Mouse (Mus musculus) induced T-regulatory cell, adult 2 months (primary cell): ENCODE results near the gene Ehd1.

Experiments used
- DNase-seq: peaks from one replicate; pipeline ENCODE4 v3.0.0-alpha.2; 2012; ENCODE audit warnings: low read depth

Ehd1 gene

DNA sequence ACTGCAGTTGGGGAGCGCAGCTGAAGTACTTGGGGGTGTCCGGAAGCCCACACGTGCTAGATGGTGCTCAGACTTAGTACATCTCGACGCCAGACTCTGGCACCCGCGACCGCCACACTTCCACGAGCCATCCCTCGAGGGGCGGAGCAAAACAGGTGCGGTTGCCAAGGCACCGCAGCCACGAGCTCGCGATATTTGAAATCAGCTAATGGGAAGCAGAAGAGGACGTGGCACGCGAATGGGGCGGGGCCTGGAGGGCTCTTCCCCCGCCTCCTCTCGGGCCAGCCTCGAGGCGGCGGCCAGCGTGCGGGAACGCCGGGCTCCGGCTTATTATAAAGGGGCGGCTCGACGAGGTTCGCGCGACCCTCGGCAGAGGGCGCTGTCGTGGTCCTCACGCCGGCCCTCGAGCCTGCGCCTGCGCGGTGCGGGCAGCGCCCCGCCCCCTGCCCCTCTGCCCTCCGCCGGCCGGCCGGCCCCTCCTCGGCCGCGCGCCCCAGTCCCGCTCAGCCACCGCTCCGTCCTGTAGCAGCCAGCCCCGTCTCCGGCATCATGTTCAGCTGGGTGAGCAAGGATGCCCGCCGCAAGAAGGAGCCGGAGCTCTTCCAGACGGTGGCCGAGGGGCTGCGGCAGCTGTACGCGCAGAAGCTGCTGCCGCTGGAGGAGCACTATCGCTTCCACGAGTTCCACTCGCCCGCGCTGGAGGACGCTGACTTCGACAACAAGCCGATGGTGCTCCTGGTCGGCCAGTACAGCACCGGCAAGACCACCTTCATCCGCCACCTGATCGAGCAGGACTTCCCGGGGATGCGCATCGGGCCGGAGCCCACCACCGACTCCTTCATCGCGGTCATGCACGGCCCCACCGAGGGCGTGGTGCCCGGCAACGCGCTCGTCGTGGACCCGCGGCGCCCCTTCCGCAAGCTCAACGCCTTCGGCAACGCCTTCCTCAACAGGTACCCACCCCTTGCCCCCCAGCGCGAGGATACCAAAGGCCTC lies at the start of gene Ehd1:
Ehd1 (plus strand) TSS at position 300 of the 996 bp plus-strand sequence.
- peak; percentile 99 for DNase-seq

DNA sequence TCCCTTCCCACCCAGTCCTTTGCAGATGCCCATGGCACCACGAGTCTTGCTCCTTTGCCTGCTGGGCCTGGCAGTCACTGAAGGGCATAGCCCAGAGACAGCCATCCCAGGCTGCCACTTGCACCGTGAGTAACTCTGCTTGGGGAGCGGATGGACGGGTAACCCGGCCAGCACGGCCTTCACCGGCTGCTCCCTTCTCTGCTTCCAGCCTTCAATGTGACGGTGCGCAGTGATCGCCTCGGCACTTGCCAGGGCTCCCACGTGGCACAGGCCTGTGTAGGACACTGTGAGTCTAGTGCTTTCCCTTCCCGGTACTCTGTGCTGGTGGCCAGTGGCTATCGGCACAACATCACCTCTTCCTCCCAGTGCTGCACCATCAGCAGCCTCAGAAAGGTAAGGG lies 49.8 kb upstream of the Ehd1 start:
- no peak for DNase-seq

DNA sequence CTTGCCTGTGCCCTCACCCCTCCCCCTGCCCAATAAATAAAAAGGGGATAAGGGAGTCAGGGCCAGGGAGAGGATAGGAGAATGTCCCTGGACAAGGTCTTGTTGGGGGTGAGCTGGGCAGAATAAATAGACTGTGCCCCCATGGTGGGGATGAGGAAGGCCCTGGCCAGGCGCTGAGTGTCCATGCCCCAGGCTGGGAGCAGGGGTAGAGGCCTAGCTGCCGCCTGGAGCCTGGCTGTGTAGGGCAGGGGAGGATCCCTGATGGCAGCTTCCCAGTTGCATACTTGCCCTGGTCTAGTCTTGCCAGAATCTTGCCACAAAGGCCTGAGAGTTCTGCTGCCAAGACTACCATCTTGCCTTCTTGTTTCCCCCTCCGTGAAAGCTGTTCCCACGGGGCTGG lies 48.7 kb upstream of the Ehd1 start:
- no peak for DNase-seq

DNA sequence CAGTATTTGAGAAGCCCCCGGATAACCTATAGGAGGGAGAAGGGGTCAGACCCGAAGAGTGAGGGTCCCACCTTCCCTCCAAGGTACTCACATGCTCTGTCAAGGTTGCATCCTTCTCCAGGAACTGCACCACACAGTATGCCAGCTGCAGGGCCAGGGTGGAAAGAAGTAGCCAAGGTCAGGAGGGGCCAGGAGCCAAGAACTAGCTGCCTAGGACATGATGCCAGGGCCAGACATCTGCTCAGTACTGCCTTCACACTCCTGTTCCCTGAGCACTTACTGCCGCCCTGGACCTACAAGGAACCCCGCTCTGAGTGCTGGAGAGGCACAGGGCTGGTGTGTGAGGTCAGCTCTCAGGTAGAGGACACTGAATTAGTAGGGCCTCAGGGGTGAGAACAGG lies 46.1 kb upstream of the Ehd1 start:
- no peak for DNase-seq

DNA sequence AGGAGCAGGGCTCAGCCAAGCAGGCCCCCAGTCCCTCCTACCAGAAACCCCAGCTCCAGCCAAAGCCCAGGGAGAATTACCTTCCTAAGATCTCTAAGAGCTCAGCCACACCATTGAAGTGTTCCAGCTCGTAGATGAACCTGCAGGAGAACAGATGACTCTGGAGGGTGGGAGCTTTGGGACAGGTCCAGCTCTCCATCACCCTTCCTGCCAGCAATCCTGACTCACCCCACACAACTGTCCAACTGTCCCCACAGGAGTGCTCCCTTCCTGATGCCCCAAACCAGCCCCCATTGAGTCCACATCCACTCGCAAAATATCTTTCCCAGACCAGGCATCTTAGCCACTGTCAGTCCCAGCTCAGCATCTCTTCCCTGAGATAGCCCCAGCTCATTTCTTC lies 45.5 kb upstream of the Ehd1 start:
- no peak for DNase-seq

DNA sequence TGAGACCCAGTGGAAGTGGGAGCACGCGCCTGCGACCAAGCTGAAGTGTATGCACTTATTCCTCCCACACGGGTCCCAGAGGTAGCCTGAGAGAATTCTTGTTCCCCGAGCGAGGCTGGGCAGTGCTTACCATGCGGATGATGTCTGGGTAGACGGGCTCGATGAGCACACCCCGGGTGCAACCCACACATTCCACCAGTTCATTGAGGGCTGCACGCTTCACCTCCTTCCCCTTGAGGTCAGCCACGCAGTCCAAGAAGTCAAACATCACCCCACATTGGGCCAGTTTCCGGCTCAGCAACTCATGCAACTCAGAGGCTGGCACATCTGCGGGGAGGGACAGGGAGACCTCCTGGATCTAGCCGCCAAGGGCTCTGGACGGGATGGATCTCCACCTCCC lies 42.9 kb upstream of the Ehd1 start:
- no peak for DNase-seq

DNA sequence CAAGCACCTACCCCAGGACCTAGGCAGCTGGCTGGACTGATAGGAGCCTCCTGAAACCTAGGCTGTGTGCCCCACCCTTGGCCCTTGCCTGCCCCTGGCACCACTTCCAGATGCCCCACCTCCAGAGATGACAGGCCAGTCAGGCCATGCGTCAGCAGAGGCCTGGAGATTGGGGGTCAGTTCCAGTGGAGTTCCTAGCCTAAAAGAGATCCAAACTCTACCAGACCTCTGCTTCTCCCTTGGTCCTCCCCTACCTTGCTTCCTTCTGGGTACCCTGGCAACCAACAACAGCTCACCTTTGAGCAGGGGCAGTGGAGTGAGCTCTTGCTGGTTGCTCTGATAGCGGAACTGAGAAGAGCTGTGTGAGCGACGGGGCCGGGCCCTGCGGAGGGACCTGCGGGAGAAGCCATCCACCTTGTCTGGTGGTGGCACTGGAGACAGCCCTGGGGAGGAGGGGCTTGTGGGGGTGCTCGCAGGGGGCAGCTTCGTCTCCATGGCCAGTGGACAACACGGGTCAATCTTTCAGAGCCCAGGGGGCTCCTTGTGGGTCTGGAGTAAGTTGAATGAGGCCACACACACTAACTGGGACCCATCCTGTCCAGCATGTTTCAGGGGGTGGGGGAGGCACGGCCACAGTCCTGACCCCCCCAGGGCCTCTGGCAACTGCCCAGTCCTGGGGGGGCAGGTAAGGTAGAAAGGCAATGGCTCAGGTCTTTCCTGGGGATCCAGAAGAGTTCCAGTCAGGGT lies 42.0 kb upstream of the Ehd1 start:
- DNase-seq: no peak

DNA sequence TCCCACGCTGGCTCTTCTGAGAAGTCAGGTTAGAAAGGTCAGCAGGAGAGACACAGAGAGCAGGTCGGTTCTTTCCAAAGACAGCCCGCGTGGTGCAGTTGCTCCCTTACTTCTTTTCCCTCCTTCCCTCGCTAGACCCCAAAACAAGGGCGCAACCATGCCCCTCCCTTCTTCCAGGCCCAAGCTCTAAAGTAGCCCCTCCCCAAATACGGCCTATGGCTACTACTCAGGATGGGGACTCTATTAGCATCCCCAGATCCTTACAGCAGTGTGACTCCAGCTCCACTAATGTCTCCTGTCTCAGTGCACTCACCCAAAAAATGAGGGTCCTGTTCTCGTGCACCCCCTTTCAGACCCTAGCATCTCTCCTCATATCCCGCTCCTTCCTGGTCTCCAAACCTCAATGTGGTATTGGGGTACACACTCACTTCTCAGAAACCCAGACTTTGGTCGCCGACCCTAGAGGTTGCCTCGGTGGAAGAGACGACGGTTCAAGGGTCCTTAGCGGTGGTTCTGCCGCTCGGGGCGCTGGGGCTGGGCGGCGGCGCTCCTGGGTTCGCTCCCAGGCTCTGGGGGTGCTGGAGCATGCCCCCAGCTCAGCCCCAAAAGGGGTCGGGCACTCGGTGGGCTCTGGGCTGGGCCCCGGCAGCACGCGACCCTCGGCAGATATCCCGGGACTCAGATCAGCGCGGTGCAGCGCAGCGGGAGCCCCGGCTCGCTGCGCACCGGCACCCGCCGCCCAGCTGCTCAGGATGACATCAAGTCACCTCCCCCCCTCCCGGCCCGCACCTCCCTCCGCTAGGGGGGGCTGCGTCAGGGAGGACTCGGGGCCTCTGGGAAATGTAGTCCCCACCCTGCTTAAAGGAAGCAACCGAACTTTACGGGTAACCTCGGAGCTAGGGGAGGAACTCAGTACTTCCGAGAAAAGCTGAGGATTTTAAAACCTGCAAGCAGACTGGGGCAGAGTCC lies 41.2 kb upstream of the Ehd1 start, which contains the start of gene Ppp2r5b:
Ppp2r5b (minus strand) TSS at position 789 of the 969 bp plus-strand sequence.
- DNase-seq: peak; percentile 98

DNA sequence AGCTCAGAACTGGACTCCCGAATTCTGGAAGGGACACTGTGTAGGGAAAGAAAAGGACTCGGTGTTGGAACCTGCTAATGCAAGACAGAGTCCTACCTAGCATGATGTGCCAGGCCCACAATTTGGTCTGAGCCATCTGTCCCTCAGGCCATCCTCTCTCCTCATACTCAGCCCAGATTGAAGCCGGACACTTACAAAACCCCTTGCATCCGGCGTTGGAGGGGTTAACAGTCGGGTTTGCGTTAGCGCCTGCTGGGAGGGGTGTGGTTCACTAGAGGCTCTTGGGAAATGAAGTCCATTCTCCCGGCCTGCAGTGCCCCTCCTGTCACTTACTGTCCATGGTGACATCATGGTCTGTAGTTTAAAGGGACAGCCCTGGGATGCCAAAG lies 40.5 kb upstream of the Ehd1 start:
- peak; percentile 91 for DNase-seq

DNA sequence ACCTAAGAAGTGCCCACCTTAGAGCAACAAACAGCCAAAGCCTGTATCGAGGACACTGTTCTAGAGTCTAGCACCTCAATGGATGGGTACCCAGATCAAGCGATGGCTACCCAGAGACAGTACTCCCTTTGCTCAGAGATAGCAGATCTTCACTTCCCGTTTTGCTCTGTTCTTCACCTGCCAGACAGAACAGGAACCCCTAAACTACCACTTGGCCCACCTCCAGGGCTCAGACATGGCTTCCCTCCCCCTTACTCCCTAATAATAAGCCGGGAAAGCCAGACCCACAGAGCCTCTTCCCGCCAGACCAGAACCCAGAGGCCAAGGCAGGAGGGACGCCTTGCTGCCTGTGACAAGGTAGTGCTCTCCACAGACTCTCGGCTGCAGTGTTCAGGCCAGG lies 39.7 kb upstream of the Ehd1 start:
- no peak for DNase-seq

DNA sequence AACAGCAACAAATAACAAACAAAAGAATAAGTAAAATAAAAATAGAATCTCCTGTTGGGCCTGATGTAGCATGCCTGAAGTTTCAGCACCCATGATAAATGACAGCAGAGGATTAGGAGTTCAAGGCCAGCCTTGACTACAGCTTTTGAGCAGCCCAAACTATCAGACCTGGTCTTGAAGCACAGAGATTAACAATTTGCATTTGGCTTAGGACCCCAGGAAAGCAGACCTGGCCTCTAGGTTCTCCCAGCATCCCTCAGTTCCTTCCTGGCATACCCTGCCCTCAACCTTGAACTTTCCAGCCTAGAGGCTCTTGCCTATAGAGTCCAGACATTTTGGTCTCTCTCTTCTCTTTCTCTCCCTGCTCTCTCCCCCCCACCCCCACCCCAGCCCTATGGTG lies 37.8 kb upstream of the Ehd1 start:
- no peak for DNase-seq

DNA sequence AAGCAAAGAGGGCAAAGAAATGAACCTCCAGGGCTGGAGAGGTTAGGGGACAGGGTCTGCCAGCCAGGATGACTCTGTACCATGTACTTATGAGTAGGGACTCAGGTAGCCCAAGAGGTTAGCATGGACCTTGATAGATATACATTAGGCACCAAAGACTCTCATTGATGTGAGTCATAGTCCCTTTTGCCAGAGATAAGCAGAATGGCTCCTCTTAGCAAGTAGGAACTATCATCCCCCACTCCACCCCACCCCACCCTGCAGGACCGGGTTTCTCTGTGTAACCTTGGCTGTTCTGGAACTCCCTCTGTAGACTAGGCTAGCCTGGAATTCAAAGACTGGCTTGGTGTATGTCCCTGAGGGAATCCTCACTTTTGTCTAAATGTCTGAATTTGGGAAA lies 36.4 kb upstream of the Ehd1 start:
- no peak for DNase-seq

DNA sequence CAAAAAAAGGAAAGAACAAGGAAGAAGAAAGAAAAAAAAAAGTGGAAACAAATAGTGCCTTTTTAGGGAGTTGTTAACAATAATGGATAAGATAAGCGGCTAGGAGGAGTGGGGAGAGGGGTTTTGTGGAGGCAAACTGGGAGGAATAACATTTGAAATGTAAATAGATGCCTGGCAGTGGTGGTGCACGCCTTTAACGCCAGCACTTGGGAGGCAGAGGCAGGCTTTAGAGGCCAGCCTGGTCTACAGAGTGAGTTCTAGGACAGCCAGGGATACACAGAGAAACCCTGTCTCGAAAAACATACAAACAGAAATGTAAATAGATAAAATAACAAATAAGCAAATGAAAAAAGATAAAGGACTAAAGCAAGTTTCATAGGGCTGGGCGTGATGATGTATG lies 35.8 kb upstream of the Ehd1 start:
- no peak for DNase-seq

DNA sequence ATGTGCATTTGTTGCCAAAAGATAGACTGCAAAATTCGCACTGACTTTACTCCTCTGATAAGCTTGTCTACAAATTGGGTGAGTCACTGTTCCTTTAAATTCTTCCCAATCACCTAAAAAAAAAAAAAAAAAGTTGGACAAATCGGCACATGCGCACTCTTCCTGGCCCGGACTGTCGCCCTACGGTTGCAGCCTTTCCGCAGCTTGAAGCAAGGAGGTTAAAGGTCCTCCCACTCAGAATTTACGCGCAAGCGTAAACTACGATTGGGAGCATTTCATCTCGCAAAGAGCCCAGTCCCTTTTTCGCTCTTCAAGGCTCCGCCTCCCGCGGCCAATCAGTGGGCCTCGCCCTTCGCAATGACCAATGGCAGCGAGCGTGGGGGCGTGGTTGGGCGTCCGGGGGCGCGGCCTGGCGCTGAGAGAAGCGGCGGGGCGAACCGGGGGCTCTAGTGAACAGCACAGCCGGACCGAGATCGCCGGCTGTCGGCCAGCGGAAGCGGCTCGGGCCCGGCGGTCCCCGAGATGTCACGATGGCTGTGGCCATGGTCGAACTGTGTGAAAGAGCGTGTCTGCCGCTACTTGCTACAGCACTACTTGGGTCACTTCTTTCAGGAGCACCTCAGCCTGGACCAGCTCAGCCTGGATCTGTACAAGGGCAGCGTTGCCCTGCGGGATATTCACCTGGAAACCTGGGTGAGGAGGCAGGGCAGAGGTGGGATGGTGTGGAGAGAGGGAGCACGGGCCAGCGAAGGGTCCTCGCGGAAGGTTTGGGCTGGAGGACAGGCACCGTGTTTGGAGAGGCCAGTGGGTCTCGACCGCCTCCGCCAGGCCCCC lies 35.0 kb upstream of the Ehd1 start, which contains the start of gene Atg2a:
Atg2a (plus strand) TSS at position 395 of the 834 bp plus-strand sequence.
- DNase-seq: peak; percentile 99

DNA sequence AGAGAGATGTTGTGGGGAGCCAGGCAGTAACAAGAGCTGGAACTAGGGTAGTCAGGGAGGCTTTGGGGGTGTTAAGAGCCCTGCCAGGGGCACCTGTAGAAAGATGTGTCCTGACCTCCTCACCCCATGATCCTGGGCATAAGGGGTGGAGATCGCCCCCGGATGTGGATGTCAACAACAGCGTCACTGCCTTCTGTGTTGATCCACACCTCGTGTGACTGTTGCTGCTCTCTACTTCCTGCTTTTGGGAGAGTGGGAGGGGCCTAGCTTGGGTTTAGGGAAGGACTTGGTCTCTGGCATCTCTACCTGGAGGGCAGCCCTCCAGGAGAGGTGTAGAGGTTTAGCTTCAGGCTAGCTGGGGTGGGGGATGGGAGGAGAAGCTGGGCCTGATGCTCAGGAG lies 34.2 kb upstream of the Ehd1 start:
- DNase-seq: peak; percentile 93

DNA sequence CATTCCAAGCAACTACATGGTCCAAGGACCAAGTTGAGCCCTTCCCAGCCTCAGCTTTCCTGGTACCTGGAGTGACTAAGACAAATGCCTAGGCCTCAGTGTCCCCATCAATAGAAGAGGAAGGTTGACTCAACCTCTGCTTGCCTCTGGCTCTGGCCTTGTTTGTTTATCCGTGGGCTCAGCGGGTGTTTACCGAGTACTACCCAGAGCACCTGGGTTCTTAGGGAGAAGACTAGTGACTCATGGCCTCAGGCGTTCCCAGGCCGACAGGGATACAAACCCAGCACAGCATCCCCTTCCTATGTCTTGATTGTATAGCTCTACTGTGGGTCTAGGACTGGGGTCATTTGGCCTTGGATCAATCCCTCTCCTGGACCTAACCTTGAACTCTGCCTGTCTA lies 33.3 kb upstream of the Ehd1 start:
- no peak for DNase-seq

DNA sequence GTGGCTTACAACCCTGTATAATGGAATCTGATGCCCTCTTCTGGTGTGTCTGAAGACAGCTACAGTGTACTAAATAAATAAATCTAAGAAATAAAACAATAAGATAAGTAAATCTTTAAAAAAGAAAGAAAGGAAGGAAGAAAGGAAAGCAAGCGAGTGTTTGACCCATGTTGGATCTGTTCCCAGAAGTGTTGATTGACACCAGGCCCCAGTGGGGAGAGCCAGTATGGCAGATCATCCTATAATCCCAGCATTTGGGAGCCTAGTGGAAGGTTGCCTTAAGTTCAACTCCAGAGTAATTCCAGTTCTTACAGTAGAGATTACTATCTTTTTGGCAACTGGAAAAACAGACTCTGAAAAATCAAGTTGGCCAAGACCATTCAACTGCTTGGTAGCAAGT lies 30.7 kb upstream of the Ehd1 start:
- no peak for DNase-seq

DNA sequence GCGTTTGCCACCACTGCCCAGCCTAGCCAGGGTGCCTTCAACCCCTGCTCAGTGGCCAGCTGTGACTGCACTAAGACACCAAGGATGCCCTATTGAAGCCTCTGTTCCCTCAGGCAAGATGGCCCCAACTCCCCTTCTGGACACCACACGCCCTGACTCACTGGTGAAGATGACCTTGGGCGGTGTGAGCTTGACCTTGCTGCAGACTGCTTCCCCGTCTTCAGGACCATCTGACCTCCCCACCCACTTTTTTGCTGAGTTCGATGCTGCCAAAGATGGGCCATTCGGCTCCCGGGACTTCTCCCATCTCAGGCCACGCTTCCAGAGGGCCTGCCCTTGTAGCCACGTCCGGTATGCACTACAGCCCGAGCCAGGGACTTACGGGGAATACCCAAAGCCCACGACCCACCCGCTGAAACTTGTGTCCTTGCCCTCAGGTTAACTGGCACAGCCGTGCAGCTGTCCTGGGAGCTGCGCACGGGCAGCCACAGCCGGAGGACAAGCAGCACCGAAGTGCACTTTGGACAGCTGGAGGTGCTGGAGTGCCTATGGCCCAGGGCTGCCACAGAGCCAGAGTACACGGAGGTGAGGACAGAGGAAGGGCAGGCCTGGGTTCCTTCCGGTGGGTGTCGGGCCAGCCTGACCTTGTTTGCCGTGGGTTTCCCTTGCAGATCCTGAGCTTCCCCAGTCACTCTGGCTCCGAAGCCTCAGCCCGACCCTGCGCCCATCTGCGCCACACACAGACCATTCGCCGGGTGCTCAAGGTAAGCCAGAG lies 28.8 kb upstream of the Ehd1 start:
- DNase-seq: no peak

DNA sequence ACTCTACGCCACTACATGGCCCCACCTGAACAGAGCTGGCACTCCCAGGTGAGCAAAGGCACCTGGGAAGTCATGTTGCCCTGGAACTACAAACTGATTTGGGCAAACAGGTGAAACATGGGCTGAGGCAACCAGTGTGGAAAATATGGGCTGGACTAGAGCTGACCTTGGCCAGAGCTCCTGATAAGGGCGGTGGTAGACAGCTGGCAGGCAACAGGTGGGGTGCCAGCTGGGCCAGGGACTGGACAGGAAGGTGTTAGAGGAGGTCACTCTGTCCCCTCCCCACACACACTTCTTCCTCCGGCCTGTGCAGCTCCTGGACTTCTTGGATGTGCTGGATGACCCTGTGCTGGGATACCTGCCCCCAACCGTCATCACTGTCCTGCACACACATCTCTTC lies 23.5 kb upstream of the Ehd1 start:
- no peak for DNase-seq

DNA sequence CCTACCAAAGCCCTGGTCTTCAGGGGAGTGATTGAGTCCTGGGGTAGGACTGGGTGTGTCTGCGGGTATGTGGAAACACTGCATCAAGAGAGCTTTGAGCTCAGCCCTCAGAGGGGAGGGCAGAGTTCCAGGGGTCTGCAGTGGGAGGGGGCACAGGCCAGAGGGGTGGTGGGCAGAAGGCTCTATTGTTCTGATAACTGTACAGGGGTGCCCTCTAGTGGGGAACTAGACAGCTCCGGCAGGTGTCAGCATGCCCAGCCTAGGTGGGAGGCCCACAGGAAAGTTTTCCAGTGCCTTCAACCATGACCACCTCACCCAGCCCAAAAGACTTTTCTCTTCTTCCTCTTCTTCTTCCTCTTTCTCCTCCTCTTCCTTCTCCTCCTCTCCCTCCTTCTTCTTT lies 16.1 kb upstream of the Ehd1 start:
- peak; percentile 71 for DNase-seq
